Mouse (Mus musculus): ENCODE measurements around the gene Tmem174. TPM values are rescaled to one million over a fixed set of nuclear protein-coding genes. Genes with fewer than 3 reads are reported as not detected.

The Tmem174 gene
- polyA plus RNA-seq, 1 experiment from 2014 or later: not detected

DNA sequence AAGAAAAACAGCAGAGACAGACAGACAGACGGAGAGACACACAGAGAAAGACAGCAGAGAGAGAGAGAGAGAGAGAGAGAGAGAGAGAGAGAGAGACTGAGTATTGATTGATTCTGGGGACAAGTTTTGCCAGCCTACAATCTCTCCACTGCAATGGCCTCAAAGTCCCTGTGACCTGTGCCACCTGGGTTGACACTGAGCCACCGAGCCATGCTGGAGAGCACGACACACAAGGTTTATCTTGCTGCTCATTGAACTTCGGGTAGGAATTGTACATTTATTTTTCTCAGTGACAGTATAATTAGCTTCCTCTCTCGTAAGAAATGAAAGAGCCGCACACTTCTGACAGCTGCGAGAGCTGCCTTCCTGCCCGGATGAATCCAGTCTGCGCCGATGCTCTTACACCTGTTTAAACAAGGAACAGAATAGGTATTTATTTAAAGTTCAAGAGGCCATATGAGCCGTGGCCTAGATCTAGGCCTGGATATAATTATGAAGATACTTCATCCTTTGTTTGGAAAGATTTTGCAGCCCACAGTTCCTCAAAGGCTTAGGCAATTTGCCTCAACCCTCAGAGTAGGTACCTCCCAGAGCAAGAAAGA is 43.2 kb downstream of the Tmem174 start:
- H3K4me2 ChIP-seq: no peak overlapping the region
- no peak overlapping the region for H3K4me3 ChIP-seq (replicated peaks)
- 63% methylated on average over 11 of the region's 11 CpGs for WGBS
- H3K9ac ChIP-seq (replicated peaks): no peak overlapping the region
- H3K27me3 ChIP-seq: peaks cover 30% of the 10 kb centered on the region
- no peaks in the 10 kb centered on the region for H3K36me3 ChIP-seq
- no peaks in the 10 kb centered on the region for H3K9me3 ChIP-seq
- no peak for ATAC-seq (ENCODE audit: insufficient number of reproducible peaks, insufficient read depth, low FRiP score, low TSS enrichment, low read depth)
- H3K27ac ChIP-seq: no peak overlapping the region
- peaks cover 28% of the 10 kb centered on the region for H3K4me1 ChIP-seq (replicated peaks)

DNA sequence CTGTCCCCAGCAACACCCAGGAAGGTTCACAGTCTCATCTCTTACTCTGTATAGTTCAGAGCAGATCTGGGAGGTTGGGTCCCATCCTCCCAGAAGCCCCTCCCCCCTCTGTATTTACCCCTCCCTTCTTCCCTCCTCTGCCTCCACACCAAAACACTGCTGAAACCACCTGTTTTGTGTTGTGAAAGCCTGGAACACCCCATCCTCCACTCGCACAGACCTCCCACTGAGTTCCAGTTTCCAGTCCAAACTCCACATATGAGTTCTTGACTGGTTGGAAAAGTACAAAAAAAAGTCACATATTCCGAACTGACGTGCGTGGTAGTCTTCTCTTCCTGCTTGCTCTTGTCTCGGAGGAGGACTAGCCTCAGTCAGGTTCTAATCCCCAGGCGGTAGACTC is 45.8 kb downstream of the Tmem174 start:
- Histone ChIP-seq H3K9ac (replicated peaks) (no peak overlapping the region), H3K27ac (no peak overlapping the region), H3K9me3 (no peaks in the 10 kb centered on the region), H3K36me3 (no peaks in the 10 kb centered on the region), H3K4me1 (replicated peaks) (peaks cover 45% of the 10 kb centered on the region), H3K4me3 (replicated peaks) (no peak overlapping the region), H3K27me3 (peaks cover 47% of the 10 kb centered on the region), H3K4me2 (no peak overlapping the region)
- ATAC-seq (ENCODE audit: insufficient number of reproducible peaks, insufficient read depth, low FRiP score, low TSS enrichment, low read depth): no peak
- 33% methylated on average over 6 of the region's 6 CpGs for WGBS

DNA sequence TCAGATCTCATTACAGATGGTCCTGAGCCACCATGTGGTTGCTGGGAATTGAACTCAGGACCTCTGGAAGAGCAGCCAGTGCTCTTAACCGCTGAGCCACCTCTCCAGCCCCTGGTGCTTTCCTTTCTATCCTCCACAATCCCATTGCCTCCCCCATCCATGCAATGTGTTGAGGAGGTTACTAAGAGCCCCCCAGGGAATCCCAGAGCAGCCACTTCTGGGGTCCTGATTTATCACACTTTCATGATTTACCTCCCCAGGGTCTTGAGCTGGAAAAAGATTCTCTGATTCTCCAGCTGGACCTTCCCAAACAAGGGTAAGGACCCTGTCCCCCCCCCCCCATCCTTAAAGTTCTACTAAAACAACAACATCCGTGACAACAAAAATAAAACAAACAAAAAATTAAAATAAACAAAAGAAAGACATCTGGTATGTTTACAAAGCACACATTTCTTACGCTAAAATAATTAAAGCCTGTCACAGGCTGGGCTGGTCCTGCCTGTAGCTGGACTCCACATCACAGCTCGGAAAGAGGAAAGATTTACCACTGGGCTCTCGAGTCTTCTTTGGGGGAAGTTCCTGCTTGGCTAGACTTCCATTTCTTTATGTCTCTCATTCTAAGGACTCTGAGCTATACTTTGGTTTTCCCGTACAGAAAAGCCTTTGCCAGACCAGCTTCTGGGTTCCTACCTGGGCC is 46.4 kb downstream of the Tmem174 start:
- no peaks in the 10 kb centered on the region for H3K36me3 ChIP-seq
- no peak overlapping the region for H3K9ac ChIP-seq (replicated peaks)
- no peaks in the 10 kb centered on the region for H3K9me3 ChIP-seq
- WGBS: 53% methylated on average over 6 of the region's 6 CpGs
- no peak overlapping the region for H3K27ac ChIP-seq
- H3K4me1 ChIP-seq (replicated peaks): peaks cover 45% of the 10 kb centered on the region
- H3K27me3 ChIP-seq: peaks cover 53% of the 10 kb centered on the region
- H3K4me3 ChIP-seq (replicated peaks): no peak overlapping the region
- H3K4me2 ChIP-seq: no peak overlapping the region
- ATAC-seq (ENCODE audit: insufficient number of reproducible peaks, insufficient read depth, low FRiP score, low TSS enrichment, low read depth): no peak

DNA sequence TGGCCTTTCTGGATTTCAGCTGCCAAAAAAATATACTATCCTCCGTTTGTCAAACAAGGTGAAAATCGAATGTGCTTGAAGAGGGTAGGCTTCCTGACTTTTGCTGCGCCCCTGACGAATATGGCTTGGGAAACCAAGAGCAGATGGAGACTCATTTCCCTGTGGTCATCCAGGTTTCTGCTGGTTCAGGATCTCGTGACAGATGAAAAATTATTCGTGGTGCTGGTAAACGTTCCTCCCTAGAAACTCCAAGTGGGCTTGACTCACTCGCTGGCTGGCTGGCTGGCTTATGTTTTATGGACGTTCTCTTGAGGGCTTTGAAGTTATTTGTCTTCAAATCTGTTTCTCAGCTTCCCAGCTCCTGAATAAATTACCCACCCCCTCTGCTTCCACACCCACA is 47.6 kb downstream of the Tmem174 start:
- 22% methylated on average over 9 of the region's 9 CpGs for WGBS
- H3K27ac ChIP-seq: no peak overlapping the region
- H3K27me3 ChIP-seq: peaks cover 63% of the 10 kb centered on the region

DNA sequence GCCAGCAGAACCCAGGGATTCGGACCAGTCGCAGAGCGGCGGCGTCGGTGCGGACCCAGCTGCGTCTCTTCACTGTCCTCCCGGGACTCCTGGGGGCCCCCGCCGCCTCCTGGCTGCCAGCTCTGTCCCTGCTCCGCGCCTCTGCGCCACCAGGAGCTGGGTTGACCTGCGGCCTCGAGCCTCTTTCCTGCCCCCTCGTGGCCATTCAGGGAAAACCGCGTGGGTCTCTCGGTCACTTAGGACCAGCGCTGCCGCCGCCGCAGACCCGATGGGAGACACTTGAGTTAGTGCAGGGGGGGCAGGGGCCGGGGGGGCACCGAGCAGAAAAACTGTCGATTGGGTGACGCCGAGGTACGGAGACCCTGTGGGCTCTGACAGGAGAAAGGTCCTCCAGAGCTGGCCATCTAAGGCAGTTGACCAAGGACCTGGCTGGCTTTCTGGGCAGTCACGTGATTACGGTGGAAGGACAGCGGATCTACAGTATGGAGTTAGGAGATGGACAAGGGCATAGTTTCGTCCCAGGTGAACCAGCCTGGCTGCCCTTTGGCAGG is 48.2 kb downstream of the Tmem174 start:
- Histone ChIP-seq H3K27me3 (peaks cover 65% of the 10 kb centered on the region), H3K9me3 (no peaks in the 10 kb centered on the region), H3K4me2 (peak overlapping the region; percentile 85), H3K9ac (replicated peaks) (peak overlapping the region; percentile 59), H3K27ac (no peak overlapping the region), H3K4me1 (replicated peaks) (peaks cover 52% of the 10 kb centered on the region), H3K36me3 (no peaks in the 10 kb centered on the region), H3K4me3 (replicated peaks) (peak overlapping the region; percentile 47)
- ATAC-seq (ENCODE audit: insufficient number of reproducible peaks, insufficient read depth, low FRiP score, low TSS enrichment, low read depth): peak; percentile 76
- WGBS: 1% methylated on average over 35 of the region's 35 CpGs

More for the DNA sequence above, 47.6 kb downstream of the Tmem174 start:
- Histone ChIP-seq H3K4me3 (replicated peaks) (peak overlapping the region; percentile 47; the same call in 1 of the 2 replicates), H3K9ac (replicated peaks) (no peak overlapping the region), H3K4me2 (peak overlapping the region; percentile 85), H3K36me3 (no peaks in the 10 kb centered on the region), H3K9me3 (no peaks in the 10 kb centered on the region), H3K4me1 (replicated peaks) (peaks cover 52% of the 10 kb centered on the region)
- ATAC-seq (ENCODE audit: insufficient number of reproducible peaks, insufficient read depth, low FRiP score, low TSS enrichment, low read depth): no peak; the same call in 1 of the 2 replicates

DNA sequence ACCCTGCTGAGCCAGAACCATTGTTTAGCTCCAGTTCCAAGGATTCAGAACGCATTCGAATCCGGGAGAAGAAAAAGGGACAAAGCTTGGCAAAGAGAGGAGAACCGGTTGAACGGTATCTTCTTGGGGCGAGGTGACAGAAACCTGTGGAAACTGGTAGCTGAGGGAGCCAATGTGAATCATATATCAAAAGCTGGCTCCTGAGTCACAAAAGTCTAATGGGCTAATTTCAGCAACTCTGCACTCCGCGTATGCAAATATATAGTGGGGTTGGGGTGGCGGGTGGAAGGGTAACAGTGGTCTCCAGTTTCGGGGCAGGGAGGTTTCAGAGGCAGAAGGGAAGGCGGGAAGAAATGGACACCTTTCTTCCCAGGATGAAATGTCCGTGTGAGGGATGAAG is 48.7 kb downstream of the Tmem174 start:
- H3K9ac ChIP-seq (replicated peaks): peak overlapping the region; percentile 59
- ATAC-seq (ENCODE audit: insufficient number of reproducible peaks, insufficient read depth, low FRiP score, low TSS enrichment, low read depth): no peak
- H3K27ac ChIP-seq: no peak overlapping the region
- peak overlapping the region; percentile 47 for H3K4me3 ChIP-seq (replicated peaks)
- peaks cover 52% of the 10 kb centered on the region for H3K4me1 ChIP-seq (replicated peaks)
- peaks cover 70% of the 10 kb centered on the region for H3K27me3 ChIP-seq
- H3K9me3 ChIP-seq: no peaks in the 10 kb centered on the region
- 2% methylated on average over 12 of the region's 12 CpGs for WGBS
- H3K4me2 ChIP-seq: peak overlapping the region; percentile 85
- H3K36me3 ChIP-seq: no peaks in the 10 kb centered on the region

DNA sequence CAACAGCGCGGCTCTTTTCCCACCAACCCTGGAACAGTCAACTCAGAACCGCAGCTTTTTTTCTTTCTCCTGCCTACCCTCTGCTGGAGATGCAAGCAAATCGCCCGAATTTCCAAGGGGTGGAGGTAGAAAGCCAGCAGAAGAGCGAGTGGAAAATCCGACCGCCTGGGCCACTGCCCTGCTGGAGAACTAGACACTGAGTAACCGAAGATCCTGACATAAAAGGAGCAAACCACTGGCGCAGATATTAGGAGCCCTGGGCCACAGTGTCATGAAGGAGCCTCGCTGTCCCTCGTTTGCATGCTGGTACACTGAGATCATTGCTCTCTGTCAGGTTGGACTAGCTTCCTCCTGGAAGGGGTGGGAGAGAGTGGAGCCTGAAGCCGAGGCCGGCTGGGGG is 49.6 kb downstream of the Tmem174 start:
- Histone ChIP-seq H3K9ac (replicated peaks) (no peak overlapping the region), H3K4me2 (0 out of 2 replicates have a peak overlapping the region, but pooled peaks have one; percentile 10), H3K4me1 (replicated peaks) (peaks cover 52% of the 10 kb centered on the region), H3K4me3 (replicated peaks) (no peak overlapping the region), H3K27ac (no peak overlapping the region), H3K36me3 (no peaks in the 10 kb centered on the region), H3K27me3 (peaks cover 69% of the 10 kb centered on the region), H3K9me3 (no peaks in the 10 kb centered on the region)
- WGBS: 1% methylated on average over 14 of the region's 14 CpGs
- no peak for ATAC-seq (ENCODE audit: insufficient number of reproducible peaks, insufficient read depth, low FRiP score, low TSS enrichment, low read depth)

DNA sequence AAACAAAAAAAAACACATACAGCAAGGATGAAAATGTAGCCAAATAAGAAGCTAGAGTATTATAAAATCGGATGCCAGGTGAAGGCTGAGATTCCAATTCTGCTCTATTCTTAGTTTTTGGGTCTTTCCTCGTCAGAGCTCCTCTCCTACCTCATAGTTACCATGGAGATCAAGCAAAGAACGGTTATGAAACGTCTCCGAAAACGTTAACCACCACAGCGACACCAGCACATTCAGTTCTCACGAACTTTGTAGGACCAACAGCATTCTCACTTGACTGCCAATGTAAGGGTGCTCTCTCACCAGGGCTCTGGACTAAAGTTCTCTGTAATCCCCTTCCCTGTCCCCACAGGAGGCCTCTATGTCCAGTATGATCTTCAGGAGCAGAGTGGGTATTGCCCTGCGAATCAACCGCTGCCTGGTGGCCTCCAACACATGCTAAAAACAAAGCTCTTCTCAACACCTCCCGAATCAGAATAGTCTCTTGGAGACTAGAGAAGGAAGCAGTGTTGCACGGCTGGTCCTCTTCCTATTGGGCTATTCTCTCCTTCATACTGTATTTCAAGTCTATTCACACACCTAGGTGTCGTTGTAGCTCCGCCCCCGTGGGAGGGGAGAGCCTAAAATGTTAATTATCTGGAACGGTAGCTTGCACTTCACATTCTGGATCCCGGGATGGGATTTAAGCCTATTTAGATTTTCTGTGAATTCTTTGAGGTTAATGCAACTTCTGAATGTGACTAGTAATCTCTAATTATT is 50.2 kb downstream of the Tmem174 start:
- H3K27me3 ChIP-seq: peaks cover 71% of the 10 kb centered on the region
- no peak overlapping the region for H3K9ac ChIP-seq (replicated peaks)
- no peak overlapping the region for H3K27ac ChIP-seq
- ATAC-seq (ENCODE audit: insufficient number of reproducible peaks, insufficient read depth, low FRiP score, low TSS enrichment, low read depth): no peak
- 26% methylated on average over 17 of the region's 17 CpGs for WGBS
- H3K36me3 ChIP-seq: no peaks in the 10 kb centered on the region
- H3K4me1 ChIP-seq (replicated peaks): peaks cover 49% of the 10 kb centered on the region
- H3K4me3 ChIP-seq (replicated peaks): no peak overlapping the region
- H3K9me3 ChIP-seq: no peaks in the 10 kb centered on the region
- no peak overlapping the region for H3K4me2 ChIP-seq

Other genes starting within 250 kb of the Tmem174 start
- 1.3 and 1.7 TPM in 2 replicates for gene Gm10320, start 145.4 kb downstream of the Tmem174 start, polyA plus RNA-seq (2016; fragmentation: Nextera tagmentation; extraction: Ambion mirVana)
- gene Tmem171, start 57.4 kb upstream of the Tmem174 start, polyA plus RNA-seq (2016; fragmentation: Nextera tagmentation; extraction: Ambion mirVana): 0.18 TPM in 1 of 2 replicates, not detected in the other
- gene Fcho2, start 178.0 kb upstream of the Tmem174 start, polyA plus RNA-seq (2016; fragmentation: Nextera tagmentation; extraction: Ambion mirVana): 51.3 and 54.1 TPM in 2 replicates